Mouse (Mus musculus): ENCODE results near the gene Nol9.

GRCm38 (mm10) chr4:152039831-152040310 lies 750 bp downstream of the Nol9 start:
- no peak for TF ChIP-seq POLR2A (IDR thresholded peaks at IDR 0.05; ENCODE audit: low read depth, low read length)
- no peak for TF ChIP-seq CTCF (IDR thresholded peaks at IDR 0.05; ENCODE audit: extremely low read depth, insufficient read depth, insufficient read length, insufficient replicate concordance)
